Mouse (Mus musculus): Measurements from ENCODE around the gene Myzap. TPM values are rescaled to one million over a fixed set of nuclear protein-coding genes. Genes with fewer than 3 reads are reported as not detected.

Gene Myzap
- polyA plus RNA-seq, 3 experiments from 2014 or later: 0.49 TPM; not detected in 2

DNA sequence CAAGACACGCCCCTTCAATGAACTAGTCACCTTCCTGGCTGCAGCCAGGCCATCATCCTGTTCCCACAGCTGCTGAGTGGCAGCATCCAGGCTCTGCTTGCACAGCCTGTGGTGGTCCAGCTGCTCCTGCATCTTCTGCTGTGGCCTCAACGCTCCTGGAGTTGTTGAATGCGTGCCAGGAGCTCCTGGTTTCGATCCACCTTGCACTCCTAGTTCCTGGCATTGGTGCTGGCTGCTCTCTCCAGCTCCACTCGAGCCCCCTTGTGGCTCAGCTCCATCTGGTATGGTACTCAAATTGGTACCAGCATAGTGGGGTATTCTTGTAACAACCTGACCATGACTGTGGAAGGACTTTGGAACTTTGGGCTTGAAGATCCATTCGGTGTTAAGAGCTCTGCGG is 7.7 kb upstream of the Myzap start:
- no peak for ATAC-seq

DNA sequence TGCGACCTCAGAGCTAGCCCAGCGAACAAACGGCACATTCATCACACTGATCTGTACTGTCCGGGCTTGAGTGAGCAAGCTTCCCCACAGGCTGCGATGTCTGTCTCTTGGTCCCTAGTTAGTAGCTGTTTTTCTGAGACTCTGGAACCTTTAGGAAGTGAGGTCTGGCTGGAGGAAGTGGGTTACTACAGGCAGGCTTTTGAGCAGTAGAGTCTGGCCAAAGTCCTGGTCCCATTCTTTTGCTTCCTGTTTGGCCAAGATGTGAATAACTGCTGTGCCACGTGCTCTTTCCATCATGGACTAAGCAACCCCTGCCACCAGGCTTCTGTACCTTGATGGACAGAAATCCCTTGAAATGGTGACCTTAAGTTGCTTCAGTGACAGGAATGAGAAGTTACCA is 4.7 kb upstream of the Myzap start:
- no peak for ATAC-seq

DNA sequence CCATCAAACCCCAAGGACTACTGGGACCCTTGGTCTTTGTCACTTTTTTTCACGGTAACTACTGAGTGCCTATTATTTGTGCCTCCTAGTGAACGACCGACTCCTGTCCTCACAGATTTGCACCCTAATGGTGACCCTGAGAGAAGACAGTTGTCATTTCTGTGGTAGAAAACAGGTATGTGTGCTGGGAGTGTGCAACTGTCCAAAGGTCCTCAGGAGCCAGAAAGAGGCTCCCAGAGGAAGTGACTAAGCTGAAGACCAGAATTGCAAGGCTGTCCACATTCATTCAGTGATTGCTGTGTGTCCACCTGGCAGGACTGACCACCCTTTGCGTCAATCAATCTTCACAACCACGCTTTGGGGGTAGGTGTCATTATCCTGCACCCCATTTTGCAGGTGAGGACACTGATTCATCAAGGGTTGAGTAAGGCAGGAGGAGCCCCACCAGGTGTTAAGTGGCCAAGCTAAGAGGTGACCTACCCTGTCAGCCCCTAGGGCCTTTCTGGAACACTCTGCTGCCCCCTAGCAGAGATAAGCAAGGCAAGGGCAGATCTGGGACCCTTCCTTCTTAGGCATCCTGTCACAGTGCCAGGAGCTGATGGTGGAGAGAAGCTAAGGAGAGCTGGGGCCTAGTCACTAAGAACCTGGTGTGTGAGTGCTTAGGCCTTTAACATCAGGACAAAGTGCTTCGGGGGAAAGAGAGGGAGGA is 571 bp upstream of the Myzap start:
- no peak for ATAC-seq

DNA sequence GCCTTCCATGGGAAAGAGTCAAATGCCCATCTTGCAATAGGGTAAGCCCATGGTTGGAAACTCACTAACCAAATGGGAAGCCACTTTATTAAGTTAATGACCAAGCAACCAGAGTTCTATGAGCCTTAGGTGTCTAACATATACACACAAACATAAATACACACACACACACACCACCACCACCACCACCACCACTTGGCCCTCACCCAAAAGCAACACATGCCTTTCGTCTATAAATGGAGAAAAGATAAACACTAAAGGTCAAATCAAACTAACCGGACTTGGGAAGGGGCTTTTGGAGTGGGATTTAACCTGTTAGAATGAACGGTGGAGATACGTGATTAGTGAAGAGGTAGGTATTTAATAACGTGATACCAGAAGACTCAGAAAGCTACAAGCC is 1.1 kb downstream of the Myzap start:
- no peak for ATAC-seq

DNA sequence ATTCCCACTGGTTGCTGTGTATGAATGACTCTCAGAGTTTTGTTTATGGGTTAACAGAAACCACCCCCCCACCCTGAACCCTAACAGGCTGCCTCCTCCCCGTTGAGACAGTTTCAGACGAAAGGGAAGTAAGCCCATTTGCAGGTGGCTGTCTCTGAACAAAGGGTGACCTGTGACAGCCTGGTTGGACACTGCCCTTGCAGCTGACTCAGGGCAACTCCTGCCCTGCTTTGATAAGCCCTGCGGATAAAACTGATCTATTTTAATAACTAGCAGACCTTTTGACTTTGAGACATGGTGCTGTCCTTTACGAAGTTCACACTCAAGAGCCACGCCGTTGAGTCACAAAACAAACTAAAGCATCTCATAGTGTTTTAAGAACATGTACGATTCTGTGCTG is 2.4 kb downstream of the Myzap start:
- no peak for ATAC-seq

DNA sequence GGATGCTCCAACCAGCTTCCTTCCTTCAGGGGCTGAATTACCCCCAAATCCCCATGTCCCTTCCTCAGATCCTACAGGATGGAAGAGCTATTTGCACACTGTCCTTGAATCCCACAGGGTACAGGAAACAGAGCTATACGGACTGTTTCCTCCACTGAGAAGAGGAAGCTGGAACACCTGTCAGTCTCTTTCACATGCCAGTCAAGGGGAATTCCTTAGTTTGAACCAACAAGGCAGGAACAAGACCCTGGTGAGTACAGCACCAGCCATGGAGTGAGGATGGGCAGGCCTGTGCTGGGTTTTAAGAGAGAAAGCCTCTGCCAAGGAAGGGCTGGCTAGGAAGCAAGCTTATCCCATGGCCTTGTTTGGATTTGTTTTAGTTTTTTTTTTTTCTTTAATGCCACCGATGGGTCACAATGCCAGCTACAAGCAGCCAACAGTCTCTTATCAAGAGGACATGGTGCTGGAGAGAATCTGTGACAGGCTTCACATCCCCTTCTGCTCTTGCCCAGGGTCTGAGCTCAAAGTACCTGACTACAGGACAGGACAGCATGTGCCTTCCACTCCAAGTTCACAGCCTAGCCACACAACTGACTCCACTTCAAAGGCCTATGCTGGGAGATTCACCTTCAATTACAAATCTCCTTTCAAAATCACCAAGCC is 3.1 kb downstream of the Myzap start:
- ATAC-seq: no peak

DNA sequence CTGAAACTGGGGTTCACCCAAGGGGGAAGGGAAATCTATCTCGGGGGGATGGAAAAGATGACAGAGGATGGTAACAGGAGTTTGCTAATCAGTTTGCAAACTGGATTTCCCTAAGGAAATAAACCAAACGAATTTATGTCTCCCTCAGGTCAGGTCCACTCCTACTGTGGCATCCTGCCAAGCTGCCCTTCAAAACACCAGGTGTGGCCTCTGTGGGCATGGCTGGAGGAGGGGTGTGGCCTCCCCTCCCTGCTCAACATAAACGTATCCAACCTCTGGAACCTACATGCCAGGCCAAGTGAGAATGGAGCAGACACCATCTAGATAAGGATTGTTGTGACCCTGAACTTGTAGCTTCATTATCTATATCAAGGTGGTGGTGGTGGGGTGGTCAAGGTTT is 5.8 kb downstream of the Myzap start:
- no peak for ATAC-seq

DNA sequence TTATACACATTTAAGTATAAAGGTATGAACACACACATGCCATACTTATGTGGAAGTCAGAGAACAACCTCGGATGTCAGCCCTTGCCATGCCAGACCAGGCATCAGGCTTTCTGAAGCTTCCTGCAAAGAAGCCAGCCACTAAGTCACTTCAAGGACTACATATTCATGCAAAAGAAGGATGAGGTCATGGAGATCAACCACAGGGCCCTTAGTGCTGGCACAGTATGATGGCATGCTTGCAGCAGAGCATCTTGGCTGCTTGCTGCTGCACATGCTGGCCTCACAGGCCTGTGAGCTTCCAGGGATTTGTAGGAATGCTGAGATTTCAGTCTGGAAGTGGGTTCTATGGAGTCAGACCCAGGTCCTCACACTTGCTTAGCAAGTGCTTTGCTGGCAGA is 9.4 kb downstream of the Myzap start:
- no peak for ATAC-seq

DNA sequence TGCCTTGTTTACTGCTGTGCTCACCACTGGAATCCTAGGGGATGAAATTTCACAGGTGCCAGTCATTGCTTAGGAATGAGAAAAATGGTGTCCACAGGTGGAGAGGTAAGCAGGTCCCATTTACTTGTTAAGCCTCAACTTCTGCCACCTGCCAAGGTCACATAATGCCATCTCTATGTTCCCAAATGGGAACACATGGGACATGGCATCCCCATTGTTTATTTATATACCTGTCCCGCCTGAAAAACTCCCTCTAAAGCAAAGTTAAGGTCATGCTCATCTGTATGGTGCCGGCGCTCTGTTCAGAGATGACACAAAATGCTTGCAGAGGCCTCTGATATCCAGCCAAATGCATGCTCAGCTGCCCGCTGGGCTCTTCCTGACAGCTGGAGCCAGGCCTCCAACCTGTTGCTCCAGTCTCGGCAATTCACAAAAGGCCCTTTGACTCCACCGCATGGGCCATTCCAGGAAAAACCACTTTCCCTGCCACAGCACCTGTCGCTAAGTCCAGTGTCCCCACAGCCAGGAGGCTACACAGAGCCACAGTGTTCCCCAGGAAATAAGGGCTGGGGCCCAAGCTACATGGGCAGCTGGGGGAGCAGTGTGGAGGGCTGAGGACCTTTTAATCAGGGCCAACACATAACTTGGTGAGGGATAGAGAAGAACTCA is 13.1 kb downstream of the Myzap start:
- no peak for ATAC-seq

DNA sequence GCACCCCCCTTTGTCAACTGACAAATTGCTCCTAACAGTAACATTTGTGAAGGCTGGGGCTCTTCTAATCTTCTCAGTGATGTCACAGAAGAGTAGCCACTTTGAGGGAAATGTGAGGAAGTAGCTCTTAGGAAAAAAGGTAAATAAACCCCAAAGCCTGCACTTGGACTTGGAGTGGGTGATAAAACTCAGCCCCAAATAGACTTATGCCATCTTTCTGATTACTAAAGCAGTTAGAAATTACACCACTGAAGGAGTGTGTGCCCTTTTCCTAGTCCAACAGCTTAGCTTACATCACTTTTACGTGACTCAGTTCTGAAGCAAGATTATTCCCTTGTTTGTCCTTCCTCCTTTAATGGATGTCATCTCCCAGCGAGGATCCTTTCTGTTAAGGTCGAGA is 17.7 kb downstream of the Myzap start:
- ATAC-seq: no peak

DNA sequence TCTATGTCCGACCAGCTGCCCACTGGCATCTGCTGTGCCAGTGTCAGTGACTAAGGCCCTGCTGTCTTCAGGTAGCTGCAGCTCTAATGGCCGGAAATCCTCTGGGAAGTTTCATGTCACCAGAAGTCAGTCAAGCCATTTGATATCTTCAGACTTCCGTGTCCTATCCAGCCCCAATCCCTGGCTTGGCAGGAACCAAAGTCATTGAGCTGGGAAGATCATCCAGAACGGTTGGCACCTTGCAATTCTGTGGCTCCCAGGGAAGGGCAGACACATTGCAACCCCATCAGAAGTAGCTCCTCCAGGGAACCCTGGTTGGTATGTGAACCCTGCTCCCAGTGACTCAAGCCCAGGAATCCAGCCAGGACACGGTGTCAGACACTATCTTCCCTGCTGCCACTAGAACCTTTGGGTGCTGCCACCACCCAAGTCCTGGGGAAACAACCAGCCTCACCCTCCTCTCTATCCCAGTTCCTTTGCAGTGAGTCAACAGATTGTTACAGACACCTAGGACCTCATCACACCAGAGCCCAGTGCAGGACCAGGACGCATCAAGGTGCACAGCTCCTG is 18.3 kb downstream of the Myzap start:
- no peak for ATAC-seq

DNA sequence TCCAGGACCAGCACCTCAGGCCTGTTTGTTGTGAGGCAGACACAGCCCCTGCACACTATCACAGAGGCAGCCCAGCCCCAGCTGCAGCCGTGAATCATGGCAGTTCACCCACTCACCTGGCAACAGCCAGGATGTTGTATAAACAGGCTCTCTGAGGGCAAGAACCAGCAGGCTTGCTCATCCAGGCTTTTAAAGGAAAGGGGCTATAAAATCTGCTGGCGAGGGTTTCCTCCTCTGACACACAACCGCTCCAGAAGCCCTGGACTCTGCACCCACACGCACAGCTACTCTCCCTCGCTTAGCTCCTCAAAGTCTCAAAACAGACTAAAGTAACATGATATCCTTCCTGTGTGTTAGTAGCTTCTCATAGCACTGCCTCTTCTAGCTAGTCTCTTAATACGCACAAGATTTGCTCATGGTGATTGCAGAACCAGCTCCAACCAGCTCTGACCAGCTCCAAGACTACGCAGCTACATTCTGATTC is 21.0 kb downstream of the Myzap start:
- ATAC-seq: no peak

DNA sequence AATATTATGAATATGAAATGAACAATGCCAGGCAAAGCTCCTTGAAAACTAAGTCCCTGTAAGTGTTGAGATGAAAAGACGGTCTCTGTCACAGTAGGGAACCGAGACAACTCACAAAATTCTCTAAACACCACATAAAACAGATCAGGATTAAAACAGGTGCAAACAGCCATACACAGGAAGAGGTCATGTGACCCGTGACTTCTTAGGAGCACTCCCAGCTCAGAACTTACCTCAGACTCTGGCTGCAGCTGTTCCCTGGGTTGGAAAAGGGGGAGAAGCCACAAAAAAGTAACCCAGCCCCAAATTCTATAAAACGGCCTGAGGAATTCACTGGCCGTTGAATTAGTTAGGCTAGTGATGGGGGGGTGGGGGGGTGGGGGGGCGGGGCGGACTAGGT is 22.0 kb downstream of the Myzap start:
- ATAC-seq: no peak

DNA sequence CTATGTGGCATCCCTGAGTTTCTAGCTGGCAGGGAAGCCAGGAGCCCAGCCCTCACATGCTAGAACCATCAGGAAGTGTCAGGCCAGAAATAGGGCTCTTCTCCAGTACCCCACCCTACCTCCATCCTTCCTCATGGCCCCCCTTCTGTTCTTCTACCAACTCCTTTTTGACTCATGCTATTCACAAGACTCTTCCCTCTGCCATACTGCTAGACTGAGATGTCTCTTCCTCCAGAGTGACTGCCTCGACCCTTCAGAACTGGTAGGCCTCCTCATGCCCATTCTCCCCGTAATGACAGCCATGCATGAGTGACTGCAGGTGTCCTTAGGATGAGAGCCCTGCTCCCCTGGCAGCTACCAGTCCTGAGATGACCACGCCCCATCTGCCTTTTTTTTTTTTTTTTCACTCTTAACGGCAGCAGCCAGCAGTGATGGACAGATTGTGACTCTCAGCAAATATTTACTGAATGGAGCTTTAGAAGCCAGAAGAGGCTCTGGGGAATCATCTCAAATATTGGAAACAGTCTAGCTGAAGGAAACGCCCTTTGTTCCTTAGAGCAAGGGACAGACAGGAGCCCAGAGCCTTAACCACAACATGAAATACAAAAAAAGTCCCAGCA is 23.7 kb downstream of the Myzap start:
- no peak for ATAC-seq

DNA sequence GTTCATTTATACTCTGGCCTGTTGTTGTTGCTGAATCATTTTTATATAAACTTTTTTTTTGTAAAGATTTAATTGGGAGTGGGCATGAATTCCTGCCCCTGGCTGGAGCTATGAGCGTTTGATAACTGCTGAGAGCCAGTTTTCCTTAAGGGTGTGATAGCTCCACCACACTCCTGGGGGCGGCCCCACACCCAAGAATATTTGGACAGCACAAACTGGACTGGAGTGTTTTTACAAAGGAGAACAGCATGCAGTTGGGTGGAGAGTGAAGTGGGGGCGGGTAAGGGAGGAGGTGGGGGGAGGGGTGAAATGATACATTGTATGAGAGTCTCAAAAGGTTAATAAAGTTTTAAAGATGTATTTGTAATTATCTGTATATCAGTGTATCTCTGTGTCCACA is 24.8 kb downstream of the Myzap start:
- no peak for ATAC-seq

DNA sequence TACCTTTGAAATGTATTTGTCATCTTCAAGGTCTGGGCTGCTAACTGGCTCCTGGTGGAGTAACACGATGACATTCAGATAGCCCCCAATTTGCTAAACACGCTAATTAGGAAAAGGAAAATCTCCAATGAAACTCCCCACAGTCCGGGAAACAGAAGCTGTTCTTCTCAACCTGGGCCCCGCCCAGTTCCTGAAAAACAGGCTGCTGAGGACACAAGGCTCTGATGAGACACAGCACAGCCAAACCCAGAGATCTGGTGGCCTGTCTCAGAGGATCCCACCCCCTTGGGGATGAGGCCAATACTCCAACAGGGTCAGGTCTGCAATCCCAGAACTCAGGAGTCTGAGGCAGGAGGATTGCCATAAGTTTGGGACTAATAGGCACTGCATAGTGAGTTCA is 25.4 kb downstream of the Myzap start:
- ATAC-seq: no peak

DNA sequence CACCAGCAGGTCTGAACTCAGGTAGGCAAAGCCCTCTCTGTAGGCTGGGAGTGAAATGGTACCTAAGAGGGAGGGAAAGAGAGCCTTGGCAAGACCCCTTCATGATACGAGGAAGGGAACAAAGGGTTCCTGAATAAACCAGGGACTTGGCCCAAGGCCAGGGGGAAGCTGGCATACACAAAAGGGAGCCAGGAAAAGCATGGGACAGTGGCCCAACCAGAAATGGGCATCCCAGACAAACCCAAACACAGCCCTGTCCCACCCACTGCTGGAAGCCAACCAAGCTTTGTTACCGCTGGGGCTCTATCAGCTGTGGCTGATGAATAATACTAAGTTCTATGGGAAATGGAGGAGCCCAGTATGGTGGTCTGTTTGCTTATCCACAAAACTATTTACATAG is 34.4 kb downstream of the Myzap start:
- no peak for ATAC-seq

DNA sequence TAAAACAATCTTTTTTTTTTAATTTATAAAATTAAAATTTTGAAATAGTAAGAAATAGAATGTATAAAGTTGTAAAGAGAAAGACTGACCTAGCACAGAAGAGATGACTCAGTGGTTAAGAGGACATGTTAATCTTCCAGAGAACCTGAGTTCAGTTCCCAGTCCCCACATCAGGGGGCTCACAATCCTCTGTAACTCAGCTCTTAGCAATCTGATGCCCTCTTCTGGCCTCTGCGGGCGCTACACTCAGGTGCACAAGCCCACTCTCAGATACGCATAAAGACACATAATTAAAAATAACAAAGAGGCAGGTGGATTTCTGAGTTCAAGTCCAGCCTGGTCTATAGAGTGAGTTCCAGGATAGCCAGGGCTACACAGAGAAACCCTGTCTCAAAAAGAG is 38.2 kb downstream of the Myzap start:
- ATAC-seq: no peak

DNA sequence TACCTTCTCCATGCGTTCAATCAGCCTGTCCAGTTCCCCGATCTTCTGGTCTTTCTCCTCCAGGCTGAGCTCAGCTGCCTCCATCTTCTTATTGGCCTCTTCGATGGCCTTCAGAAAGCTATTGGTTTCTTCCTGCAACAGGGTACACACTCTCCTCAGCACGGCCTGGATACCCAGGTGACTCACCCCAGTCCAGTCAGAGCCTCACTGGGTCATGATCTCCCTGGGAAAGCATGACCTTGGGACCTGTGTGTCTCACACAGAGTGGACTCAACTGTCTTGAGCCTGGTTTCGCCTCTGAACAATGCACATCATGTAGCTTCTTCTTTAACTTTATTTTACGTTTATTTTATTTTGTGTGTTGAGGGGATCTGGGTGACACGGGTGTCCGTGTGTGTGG is 42.0 kb downstream of the Myzap start:
- no peak for ATAC-seq

DNA sequence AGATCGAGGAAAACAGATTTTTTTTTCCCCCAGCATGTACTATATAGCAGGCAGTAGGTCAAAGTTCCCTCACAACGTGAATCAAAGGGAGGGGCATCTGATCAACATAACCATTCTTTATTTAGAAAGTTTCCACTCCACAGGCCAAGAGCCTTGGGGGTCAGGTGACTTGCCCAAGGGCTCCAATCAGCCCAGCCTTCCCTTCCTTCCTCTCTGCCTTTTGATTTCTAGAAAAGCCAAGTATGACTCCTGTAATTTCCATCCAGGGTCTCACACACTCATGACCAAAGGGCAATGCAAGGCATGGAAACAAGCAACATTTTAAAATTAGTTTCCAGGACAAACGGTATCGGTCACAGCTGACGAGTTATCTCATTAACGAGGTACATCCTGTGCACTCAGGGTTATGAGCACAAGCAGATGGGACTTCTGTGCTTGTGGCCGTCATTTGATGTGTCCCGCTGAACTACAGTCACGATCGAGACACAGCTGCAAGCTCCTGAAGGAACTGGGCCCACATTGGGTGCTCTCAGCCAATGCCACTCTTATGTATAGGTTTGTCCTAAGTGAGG is 44.4 kb downstream of the Myzap start:
- no peak for ATAC-seq

DNA sequence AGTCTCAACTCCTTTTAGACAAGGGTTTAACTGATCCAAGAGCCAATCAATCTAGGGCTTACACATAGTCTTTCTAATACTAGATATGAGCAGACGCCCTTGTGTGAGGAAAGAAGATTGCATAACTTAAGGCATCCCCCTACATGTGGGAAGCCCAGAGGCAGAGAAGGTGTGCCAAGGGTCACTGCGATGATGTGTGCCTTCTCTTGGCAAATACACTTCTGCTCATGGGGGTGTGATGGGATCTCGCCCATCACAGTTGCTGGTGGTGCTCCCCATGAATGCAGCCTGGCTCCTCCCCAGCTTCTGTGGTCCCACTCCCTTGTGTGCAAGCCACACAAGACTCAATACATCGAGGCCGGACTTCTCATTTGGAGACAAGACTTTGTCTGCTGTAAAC is 47.3 kb downstream of the Myzap start:
- ATAC-seq: no peak

DNA sequence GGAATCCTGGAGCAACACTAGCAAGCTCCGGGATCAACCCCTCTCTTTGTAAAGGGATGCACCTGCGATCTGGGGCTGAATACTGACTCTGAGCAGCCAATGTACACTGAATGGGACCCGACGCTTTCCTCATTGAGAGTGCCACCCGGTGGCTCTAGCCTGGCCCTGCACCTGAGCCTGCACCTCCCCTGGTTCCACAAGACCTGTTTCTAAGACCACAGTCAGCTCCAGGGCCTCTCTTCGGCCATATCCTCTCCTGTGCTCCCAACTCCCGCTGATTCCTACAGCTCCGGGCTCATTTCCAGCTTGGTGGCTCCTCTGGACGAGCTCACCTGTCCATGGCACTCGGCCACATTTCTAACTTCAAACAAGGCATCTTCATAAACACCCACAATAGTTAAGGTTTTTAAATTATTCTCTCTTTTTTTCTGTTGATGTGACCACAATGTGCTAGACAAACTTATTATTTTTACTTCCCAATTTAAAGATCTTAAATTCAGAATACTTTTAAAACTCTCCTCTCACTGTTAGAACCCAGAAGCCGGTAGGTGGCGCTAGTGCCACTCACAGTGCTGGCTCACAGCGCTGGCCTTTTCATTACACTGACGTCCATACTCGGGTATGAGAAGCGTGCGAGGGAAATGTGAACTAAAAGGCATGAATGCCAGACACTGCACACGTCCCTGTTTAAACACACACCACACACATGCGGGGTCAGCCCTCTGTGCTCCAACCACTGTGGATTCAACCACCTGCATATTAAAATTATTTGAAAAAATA is 48.5 kb downstream of the Myzap start:
- no peak for ATAC-seq

Measured in inflammation-experienced regulatory T-cells, adult 6 months (primary cell).